Mouse (Mus musculus) testis, adult 2 months (tissue): ENCODE results near the gene Sfi1.

Experiments used
- CTCF ChIP-seq: fragments of 200-500 bp; IDR thresholded peaks from 2 replicates; pipeline ENCODE4 v1.5.1; 2012; ENCODE audit warnings: low read depth, mild to moderate bottlenecking, inconsistent platforms, low read length, moderate library complexity; ENCODE audit not compliant: control insufficient read depth, insufficient read depth, insufficient replicate concordance
- POLR2A ChIP-seq: fragments of 200-500 bp; IDR thresholded peaks from 2 replicates; pipeline ENCODE4 v1.6.1; 2012; ENCODE audit warnings: low read depth, mild to moderate bottlenecking, inconsistent platforms, low read length, moderate library complexity; ENCODE audit not compliant: control insufficient read depth

DNA sequence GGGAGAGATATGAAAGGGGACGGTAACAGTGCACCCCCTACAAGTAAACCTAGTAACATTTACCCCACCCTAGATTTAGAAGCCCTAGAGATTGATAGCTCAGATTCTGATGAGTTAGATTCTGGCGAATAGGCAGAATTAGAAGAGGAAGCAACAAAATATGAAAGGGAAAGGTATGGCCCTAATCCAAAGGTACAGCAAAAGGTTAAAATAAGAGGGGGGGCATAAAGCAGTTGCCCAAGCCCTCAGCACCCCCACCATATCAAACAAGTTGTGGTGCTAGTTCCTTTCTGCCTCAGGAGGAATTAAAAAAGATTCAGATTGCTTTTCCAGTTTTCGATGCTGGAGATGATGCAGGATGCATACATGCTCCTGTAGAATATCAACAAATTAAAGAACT, 87.1 kb downstream of the Sfi1 start:
- no peak for TF ChIP-seq CTCF
- TF ChIP-seq POLR2A = no peak
